8 mouse cellular contexts compared by ENCODE assay signal in the genomic region with DNA sequence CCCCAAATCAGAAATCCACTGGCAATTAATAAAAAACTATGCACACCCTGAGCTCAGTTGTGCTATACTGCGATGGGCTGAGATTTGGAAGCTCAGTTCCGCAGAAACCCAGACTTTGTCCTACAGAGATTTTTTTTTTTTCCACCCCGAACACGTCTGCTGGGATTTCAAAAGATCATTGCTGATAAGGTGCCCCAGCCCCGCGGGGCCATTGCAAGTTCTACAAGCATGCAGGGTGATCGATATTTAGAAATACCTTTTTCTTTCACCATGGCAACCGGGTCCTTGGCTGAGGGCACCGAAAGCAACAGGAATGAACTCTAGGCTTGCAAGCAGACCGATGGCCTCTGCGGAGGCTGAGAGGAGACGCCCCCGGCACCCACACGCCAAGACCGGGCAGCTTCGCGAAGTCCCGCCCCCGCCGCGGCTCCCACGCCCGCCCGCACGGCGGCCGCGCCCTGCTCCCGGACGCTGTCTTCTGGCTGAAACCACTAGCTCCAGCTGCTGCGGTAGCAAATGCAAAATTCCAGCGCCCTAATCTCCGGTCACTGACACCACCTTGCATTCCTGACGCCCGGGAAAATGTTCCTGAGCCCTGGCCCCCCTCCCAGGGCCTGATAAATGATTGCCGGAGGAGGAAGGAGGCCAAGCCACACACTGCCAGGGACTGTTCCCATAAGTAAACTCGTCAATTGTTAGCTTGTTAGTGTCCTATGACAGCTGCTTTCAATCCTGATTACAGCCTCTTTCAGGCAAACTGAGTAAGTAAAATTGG.
A peak's percentile ranks its signal among the peaks of the same experiment; 100 is the strongest.
DNase-seq lines count a peak whose midpoint lies in the region; ATAC-seq and TF ChIP-seq lines count a peak whose summit lies in the region.

No protein-coding gene starts in this region.

- no peak for TF ChIP-seq POLR2A in olfactory bulb, adult 2 months (IDR thresholded peaks at IDR 0.05; ENCODE audit: insufficient read depth, low read depth, low read length)

- peaks cover 8% of the 10 kb centered on the region for H3K79me3 ChIP-seq in C2C12 (ENCODE audit: low read depth)

- peak overlapping the region; percentile 46 for H3ac ChIP-seq in C2C12 (ENCODE audit: control insufficient read depth, insufficient read length, low read depth)

- peaks cover 49% of the 10 kb centered on the region for H3K79me2 ChIP-seq in C2C12 (ENCODE audit: control insufficient read depth, insufficient read depth)

- WGBS in embryonic facial prominence, embryonic 14.5 days: 4% methylated on average over 19 of the region's 37 CpGs
- WGBS in heart, embryonic 13.5 days: 1% methylated on average over 36 of the region's 37 CpGs
- 2% methylated on average over 37 of the region's 37 CpGs for WGBS in kidney, postnatal 0 days
- WGBS in liver, postnatal 0 days (ENCODE audit: insufficient replicate concordance): 2% methylated on average over 37 of the region's 37 CpGs
- WGBS in olfactory bulb, adult 2 months: 1% methylated on average over 37 of the region's 37 CpGs

- peak overlapping the region; percentile 61 for H3K9ac ChIP-seq in embryonic facial prominence, embryonic 14.5 days (ENCODE audit: low read depth, low read length)
- H3K9ac ChIP-seq in heart, embryonic 13.5 days: peak overlapping the region; percentile 84
- peak overlapping the region; percentile 62 for H3K9ac ChIP-seq in kidney, postnatal 0 days (ENCODE audit: low read depth, low read length)
- peak overlapping the region; percentile 23; the same call in 1 of the 2 replicates for H3K9ac ChIP-seq in liver, postnatal 0 days (replicated peaks)

- H3K4me2 ChIP-seq in embryonic facial prominence, embryonic 14.5 days (ENCODE audit: low read depth, low read length): peak overlapping the region; percentile 90
- peak overlapping the region; percentile 85 for H3K4me2 ChIP-seq in heart, embryonic 13.5 days
- H3K4me2 ChIP-seq in kidney, postnatal 0 days (ENCODE audit: low read length): peak overlapping the region; percentile 91
- H3K4me2 ChIP-seq in liver, postnatal 0 days (ENCODE audit: low read depth, low read length): peak overlapping the region; percentile 72

- TF ChIP-seq EP300 in liver, postnatal 0 days (IDR thresholded peaks at IDR 0.05; ENCODE audit: low read depth): peak; percentile 8; the same call in 1 of the 2 replicates

- peak; percentile 68 for ATAC-seq in embryonic facial prominence, embryonic 14.5 days (ENCODE audit: low read depth)
- ATAC-seq in heart, embryonic 13.5 days (ENCODE audit: extremely low read depth, insufficient number of reproducible peaks, low FRiP score, low TSS enrichment): no peak
- peak; percentile 85 for ATAC-seq in kidney, postnatal 0 days (replicated peaks; ENCODE audit: low FRiP score, low read depth)
- ATAC-seq in liver, postnatal 0 days: peak; percentile 88

- peak overlapping the region; percentile 67 for H3K27ac ChIP-seq in embryonic facial prominence, embryonic 14.5 days (replicated peaks; ENCODE audit: low read depth, low read length)
- H3K27ac ChIP-seq in heart, embryonic 13.5 days (replicated peaks): peak overlapping the region; percentile 87
- H3K27ac ChIP-seq in kidney, postnatal 0 days: peak overlapping the region; percentile 72
- peak overlapping the region; percentile 80 for H3K27ac ChIP-seq in liver, postnatal 0 days (ENCODE audit: low read depth)
- H3K27ac ChIP-seq in olfactory bulb, adult 2 months (ENCODE audit: insufficient read depth, low read depth, low read length): 0 out of 2 replicates have a peak overlapping the region, but pooled peaks have one; percentile 22

- H3K4me3 ChIP-seq in C2C12 (ENCODE audit: insufficient read depth, poor library complexity, severe bottlenecking): peak overlapping the region; percentile 29
- peak overlapping the region; percentile 43 for H3K4me3 ChIP-seq in embryonic facial prominence, embryonic 14.5 days (ENCODE audit: low read depth, low read length)
- peak overlapping the region; percentile 64 for H3K4me3 ChIP-seq in heart, embryonic 13.5 days
- peak overlapping the region; percentile 52 for H3K4me3 ChIP-seq in kidney, postnatal 0 days (replicated peaks; ENCODE audit: low read depth, low read length)
- peak overlapping the region; percentile 44 for H3K4me3 ChIP-seq in liver, postnatal 0 days (ENCODE audit: low read depth, low read length)
- H3K4me3 ChIP-seq in olfactory bulb, adult 2 months (ENCODE audit: insufficient read depth, low read depth, low read length): peak overlapping the region; percentile 52

- no peaks in the 10 kb centered on the region for H3K36me3 ChIP-seq in C2C12 (ENCODE audit: control insufficient read depth, insufficient read depth)
- H3K36me3 ChIP-seq in embryonic facial prominence, embryonic 14.5 days (ENCODE audit: control insufficient read depth, insufficient read depth, low read length): no peaks in the 10 kb centered on the region
- H3K36me3 ChIP-seq in heart, embryonic 13.5 days: 0 out of 2 replicates have a peak, but pooled peaks cover 2% of the 10 kb centered on the region
- H3K36me3 ChIP-seq in kidney, postnatal 0 days (ENCODE audit: insufficient read depth, low read length): no peaks in the 10 kb centered on the region
- no peaks in the 10 kb centered on the region for H3K36me3 ChIP-seq in liver, postnatal 0 days (replicated peaks; ENCODE audit: insufficient read depth, low read length)

- H3K27me3 ChIP-seq in C2C12 (ENCODE audit: control insufficient read depth, insufficient read depth, insufficient read length): no peaks in the 10 kb centered on the region
- H3K27me3 ChIP-seq in embryonic facial prominence, embryonic 14.5 days (replicated peaks; ENCODE audit: control insufficient read depth, insufficient read depth, low read length): peaks cover 32% of the 10 kb centered on the region; the same call in 1 of the 2 replicates
- no peaks in the 10 kb centered on the region; the same call in 1 of the 2 replicates for H3K27me3 ChIP-seq in heart, embryonic 13.5 days (replicated peaks)
- H3K27me3 ChIP-seq in kidney, postnatal 0 days (ENCODE audit: insufficient read depth, low read length): no peaks in the 10 kb centered on the region
- peaks cover 11% of the 10 kb centered on the region; the same call in 1 of the 2 replicates for H3K27me3 ChIP-seq in liver, postnatal 0 days (ENCODE audit: insufficient read depth, low read length)

- peaks cover 26% of the 10 kb centered on the region for H3K4me1 ChIP-seq in embryonic facial prominence, embryonic 14.5 days (ENCODE audit: control insufficient read depth, insufficient read depth, low read length)
- H3K4me1 ChIP-seq in heart, embryonic 13.5 days: peaks cover 84% of the 10 kb centered on the region
- H3K4me1 ChIP-seq in kidney, postnatal 0 days (replicated peaks; ENCODE audit: insufficient read depth, low read length): peaks cover 28% of the 10 kb centered on the region
- peaks cover 32% of the 10 kb centered on the region for H3K4me1 ChIP-seq in liver, postnatal 0 days (ENCODE audit: insufficient read depth)
- H3K4me1 ChIP-seq in olfactory bulb, adult 2 months (ENCODE audit: control insufficient read depth, insufficient read depth, low read length): peaks cover 34% of the 10 kb centered on the region

- peak; percentile 46 for DNase-seq in adrenal gland, adult 8-10 months
- DNase-seq in embryonic facial prominence, embryonic 14.5 days (ENCODE audit: low spot score): peak; percentile 84
- peak; percentile 88 for DNase-seq in kidney, postnatal 0 days (ENCODE audit: low spot score)
- peak; percentile 77 for DNase-seq in liver, postnatal 0 days
- peak; percentile 55 for DNase-seq in thymus, postnatal 4 days

- TF ChIP-seq CTCF in C2C12 (IDR thresholded peaks at IDR 0.05; ENCODE audit: control insufficient read depth, insufficient read depth, insufficient read length): no peak
- no peak for TF ChIP-seq CTCF in kidney, postnatal 0 days (IDR thresholded peaks at IDR 0.05; ENCODE audit: low read depth)
- no peak for TF ChIP-seq CTCF in liver, postnatal 0 days (IDR thresholded peaks at IDR 0.05; ENCODE audit: low read depth)
- TF ChIP-seq CTCF in olfactory bulb, adult 2 months (IDR thresholded peaks at IDR 0.05; ENCODE audit: insufficient read depth, low read depth, low read length): no peak

- no peaks in the 10 kb centered on the region for H3K9me3 ChIP-seq in embryonic facial prominence, embryonic 14.5 days (ENCODE audit: control insufficient read depth, low read length)
- H3K9me3 ChIP-seq in heart, embryonic 13.5 days: no peaks in the 10 kb centered on the region
- H3K9me3 ChIP-seq in kidney, postnatal 0 days (replicated peaks; ENCODE audit: low read length): no peaks in the 10 kb centered on the region
- H3K9me3 ChIP-seq in liver, postnatal 0 days (ENCODE audit: low read length): no peaks in the 10 kb centered on the region

TF ChIP-seq in C2C12, 6 proteins besides CTCF, POLR2A, EP300 and RAD21:
- TF ChIP-seq FOSL1 (IDR thresholded peaks at IDR 0.05; ENCODE audit: insufficient read depth, low read length, poor library complexity, severe bottlenecking) (no peak), MYOD1 (IDR thresholded peaks at IDR 0.05; ENCODE audit: control insufficient read depth, insufficient read length, low read depth) (peak; percentile 72), MAX (IDR thresholded peaks at IDR 0.05) (peak; percentile 25)

Comparison
In these comparisons a context has a peak if more than half of its experiments do, and no peak if none do; other contexts are left out.
1. H3K27ac ChIP-seq: peak in every context shown above with its lines; median percentile 87 in heart, embryonic 13.5 days; 80 in liver, postnatal 0 days; 72 in kidney, postnatal 0 days; 67 in embryonic facial prominence, embryonic 14.5 days; 22 in olfactory bulb, adult 2 months.
2. H3K9ac ChIP-seq: peak in every context shown above with its lines; median percentile 84 in heart, embryonic 13.5 days; 62 in kidney, postnatal 0 days; 61 in embryonic facial prominence, embryonic 14.5 days; 23 in liver, postnatal 0 days.